Mouse (Mus musculus) R1 (cell line): Measurements from ENCODE around the gene Reln.

Experiments used
- DNase-seq: peaks from one replicate; pipeline ENCODE4 v3.0.0-alpha.2; 2018; ENCODE audit warnings: low read depth, low spot score

Gene Reln

DNA sequence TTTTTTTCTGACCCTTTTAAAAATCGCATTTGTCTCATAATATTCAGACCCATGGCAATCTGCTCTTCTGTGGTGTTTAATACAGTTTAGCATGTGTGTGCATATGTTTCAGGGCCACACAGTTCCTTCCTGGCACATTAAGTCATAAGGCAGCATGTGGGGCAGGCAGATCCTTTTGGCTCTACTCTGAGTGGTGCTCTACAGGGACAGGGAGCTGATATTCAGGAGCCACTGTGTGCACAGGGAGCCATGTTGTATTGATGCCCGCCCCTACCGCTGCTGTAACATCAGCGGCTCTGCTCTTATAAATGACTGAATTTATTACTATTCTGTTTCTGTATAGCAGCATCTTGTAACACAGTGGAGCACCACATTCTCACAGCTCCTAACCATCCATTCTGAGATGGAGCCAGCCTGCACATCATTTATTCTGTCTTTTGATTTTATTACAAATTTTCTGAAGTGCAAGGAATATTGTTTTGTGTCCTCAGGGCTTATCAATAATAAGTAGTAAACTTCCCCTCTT lies 410.3 kb downstream of the Reln start:
- DNase-seq: no peak

DNA sequence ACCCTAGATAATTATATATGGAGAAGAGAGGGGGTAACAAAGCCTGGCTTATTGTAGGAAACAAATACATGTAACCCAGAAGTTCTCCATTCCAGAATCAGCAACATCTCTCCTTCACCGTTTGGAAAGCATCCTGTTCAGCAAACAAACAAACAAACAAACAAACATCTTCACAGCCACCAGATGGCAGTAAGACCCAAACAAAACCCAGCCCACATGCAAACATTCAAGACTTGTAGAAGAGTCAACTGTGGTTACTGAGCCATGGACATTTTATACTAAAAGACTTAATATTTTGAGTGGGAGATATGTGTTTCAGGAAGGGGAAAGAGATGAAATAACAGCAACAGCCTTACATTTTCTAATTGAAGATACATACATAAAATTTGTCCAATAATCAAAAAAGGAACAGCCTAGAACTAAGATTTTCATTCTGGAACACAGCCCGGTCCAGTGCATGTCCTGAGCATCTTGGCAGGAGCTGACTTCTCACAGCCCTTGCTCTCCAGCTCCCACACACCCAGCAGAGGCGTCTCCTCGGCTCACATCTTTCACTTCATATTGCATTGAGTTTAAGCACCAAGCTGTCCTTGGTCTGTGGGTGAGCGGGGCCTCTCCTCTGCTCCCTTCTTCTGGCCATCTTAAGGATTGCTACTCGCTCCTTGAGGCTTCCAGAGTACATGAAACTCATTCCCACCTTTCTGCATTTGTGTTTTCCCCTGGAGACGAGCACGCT lies 411.0 kb downstream of the Reln start:
- peak; percentile 37 for DNase-seq

DNA sequence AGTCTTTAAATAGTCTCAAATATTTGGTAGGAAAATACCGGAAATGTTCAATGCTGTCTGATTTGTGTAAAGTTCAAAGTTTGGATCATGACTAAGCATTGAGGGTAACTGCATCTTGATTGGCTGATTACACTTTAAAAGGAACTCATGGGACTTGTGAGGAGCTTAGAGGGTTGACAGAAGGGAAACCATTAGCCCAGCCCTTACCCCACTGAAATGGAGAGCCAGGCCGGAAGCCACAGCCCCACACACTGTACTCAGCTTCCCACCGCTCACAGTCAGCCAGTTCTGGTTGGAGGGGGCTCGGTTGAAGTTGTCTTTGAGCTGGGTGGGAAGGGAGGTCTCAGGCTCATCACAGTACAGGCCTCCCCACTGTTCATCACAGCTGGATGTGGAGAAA lies 413.4 kb downstream of the Reln start:
- peak; percentile 50 for DNase-seq

DNA sequence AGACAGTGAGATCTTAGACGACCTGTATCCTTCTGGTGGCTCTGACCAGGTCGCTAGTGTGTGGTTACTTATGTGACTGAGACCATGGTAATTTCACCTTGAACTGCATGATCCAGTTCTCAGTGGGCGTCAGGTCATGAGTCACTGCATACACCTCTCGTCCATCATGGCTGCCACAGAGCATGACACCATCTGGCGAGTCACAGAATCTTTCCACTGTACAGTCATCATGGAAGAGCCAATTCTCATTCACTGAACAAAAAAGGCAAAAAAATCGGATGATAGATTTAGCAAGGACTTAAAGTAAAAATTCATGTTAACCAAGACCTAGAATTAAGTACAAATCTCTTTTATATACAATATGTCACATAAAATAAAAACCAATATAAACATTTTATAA lies 424.2 kb downstream of the Reln start:
- DNase-seq: no peak

DNA sequence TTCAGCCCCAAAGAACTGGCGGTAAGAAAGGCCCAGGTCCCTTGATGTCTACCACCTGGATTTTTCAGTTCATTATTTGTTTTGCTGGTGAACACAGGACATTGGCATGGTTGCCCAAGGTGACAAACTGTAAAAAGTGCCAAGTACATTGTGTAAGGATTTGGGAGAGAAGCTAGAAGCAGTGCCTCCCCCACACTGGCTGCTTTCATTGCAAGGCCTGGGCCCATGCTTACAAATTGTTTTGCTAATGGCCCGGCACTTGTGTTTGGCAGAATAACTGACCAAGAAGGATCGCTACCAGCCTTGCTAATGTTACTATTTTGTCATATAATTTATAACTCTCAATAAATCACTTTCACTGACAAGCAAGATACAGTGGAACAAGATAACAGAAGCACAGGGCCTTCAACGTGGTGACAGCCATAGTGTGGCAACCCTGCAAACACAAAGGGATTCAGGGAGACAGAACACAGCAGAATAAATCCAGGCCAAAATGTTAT lies 425.2 kb downstream of the Reln start:
- DNase-seq: no peak

DNA sequence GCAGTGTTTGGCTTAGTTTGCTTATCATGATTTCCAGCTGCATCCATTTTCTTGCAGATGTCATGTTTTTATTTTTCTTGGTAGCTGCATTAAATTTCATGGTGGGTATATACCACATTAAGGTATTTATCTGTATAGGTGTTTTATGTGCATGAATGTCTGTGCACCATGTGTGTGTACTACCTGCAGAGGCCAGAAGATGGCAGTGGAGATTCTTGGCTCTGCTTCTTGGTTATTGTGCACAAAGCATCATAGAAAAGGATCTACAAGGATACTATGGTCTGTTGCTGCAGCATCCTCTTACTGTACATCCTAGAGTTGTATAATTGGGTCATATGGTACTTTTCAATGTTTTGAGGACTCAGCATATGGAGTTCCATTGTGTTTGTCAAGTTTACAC lies 428.5 kb downstream of the Reln start:
- DNase-seq: peak; percentile 66

DNA sequence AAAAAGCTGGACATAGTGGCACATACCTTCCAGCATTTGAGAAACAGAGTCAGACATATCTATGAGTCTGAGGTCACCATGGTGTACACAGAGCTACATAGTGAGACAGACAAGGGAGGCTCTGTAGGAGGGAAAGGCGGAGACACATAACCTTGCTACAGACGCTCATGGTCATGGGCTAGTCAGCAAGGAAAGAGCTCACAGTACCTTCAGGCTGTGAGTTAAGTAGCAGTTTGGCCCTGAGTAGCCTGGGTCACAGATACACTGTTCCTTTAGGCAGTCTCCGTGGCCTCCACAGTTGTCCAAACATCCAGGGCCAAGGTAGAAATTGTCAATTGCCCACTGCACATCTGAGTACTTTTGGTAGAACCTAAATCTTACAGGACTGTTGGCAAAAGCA lies 429.7 kb downstream of the Reln start:
- DNase-seq: no peak

DNA sequence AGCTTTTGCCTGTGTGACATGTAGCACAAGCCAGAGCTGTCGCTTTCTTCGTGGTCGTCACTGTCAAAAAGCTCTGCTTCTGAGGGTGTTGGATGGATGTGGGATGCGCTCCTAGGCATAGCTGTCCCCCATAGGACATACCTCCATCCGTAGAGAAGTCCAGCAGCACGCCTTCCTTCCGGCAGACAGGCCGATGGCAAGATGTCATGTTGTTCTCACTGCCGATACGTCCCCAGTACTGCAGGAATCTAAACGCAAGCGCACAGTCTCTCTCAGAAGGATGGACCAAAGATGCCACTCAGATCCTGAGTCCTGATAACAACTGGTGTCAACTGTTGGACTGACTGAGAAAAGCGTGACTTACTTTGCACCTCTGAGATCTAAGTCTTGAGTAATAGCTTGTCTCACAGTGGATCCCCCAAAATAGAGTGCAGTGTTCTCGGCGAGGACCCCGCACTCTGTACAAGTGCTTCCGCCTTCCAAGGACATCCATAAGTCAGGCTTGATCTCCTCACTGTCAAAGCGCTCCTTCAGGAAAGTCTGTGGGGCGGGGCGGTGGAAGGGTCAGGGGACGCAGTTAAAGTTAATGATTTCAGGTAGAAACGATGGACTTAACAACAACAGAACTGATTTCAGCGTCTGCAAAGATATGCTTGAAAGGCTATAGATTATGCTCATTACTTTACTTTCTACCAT lies 431.5 kb downstream of the Reln start:
- no peak for DNase-seq

DNA sequence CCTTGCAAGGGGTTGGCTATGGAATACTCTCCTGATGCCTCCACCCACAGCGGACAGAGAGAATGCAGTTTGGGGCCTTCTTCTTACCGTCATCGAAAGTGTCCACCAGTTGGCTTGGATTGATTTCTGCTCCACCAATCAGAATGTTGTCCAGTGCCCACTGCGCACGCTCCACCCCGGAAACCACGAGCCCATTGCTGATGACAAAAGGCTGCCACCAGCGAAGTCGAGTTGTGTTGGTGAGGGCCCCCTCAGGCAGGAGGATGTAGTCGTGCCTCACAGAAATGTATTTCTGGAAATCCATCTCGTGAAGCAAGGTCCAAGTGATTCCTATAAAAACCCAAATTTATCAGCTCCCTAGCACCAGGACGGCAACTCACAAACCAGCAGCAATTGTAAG lies 433.8 kb downstream of the Reln start:
- DNase-seq: peak; percentile 45

DNA sequence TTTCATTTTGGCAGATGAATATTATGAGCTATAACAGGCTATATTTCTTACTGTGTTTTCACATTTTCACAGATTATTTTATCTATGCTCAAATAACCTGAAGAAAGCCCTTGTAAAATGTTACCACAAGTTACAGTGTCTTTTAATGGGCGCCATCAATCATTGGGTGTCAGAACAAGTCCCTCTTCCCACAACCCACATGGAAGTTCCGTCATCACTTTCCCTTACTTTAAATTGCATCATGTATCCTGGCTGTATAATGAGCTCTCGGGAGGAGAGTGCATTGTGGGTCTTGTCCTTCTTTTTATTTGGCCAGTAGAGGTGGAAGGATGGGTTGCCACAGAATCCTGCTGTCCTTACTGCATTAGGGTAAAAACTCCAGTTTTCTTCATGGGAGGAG lies 434.8 kb downstream of the Reln start:
- DNase-seq: no peak

DNA sequence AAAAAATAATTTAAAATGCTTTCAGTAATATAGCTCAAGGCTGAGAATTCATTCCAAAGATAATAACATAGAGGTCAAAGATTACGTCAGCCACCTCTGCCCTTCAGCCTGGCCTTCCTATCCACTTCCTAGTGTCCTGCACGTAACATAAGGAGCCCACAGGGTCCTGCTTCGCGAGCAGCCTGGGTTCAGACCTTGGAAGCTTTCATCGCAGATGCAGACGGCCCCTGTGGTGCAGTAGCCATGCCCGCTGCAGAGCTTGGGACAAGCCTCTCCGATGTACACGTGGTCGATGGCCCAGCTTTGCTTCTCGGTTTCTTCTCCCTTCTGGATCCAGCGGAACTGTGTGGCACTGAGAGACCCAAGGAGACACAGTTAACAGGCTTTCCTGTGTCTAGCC lies 443.1 kb downstream of the Reln start:
- no peak for DNase-seq

DNA sequence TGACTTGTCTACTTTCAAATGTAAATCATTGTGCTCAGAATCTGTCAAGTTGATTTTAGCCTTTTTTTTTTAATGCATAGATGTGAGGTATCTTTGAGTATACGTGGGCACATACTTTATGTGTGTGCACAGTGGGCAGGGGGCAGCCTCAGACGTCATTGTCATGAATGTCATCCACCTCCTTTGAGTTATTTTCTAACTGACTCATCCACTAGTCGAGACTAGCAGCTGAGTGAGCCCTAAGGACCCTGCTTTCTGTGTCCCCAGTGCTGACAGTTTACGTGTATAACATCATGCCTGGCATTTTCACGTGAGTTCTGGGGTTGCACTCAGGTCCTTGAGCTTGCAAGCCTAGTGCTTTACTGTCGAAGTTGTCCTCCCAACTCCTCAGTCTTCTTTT lies 443.6 kb downstream of the Reln start:
- no peak for DNase-seq

DNA sequence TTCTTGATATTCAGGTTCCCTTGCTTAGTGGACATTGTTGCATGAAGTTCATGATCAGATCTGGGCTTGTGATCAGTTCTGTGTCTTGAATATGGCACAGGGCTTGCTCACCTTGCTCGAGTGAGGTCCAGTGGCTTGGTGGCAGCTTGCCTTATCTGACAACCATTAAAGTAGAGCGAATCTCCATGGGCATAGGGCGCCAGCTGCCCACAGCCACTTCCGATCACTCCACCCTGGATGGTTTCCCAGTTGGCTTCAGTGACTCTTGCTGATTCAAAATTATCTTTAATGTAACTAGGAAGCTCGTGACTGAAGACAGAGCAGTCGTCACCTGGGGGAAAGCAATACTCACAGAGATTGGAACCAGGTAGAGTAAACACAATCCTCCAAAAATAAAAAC lies 445.6 kb downstream of the Reln start:
- DNase-seq: no peak

DNA sequence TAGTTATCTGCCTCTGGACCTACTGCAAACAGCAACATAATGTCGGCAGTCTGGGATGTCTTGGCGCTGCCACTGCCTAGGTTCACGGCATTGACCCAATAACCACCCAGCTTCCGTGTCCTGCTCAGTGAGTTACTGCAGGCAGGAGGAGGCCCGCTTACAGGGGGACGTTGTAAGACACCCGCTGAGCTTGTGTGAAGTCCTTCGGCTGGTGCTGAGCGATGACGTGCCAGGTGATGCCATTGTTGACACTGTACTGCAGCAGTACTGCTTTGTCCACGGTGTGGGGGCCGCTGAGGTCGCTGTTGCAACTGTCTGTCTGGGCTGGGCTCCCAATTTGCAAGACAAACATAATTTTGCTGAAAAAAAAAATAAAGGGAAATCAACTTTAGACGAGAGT lies 447.9 kb downstream of the Reln start:
- no peak for DNase-seq

DNA sequence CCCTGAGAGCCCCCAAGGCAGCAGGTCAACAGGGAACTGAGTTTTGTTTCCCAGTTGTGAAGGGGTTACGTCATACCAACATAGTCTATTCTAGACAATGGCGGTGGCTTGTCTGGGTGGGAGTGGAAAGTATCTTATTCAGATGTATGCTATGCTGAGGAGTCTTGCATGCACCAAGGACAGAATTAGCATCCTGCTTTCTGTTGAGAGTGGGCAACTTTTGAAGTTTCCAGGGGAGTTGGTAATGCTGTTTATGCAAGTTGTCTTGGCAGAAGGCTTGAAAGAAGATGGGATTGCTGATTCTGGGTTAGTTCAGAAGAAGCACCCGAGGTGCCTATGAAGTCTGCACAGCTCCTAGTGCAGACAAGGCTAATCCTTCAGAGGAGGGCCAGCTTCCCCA lies 450.3 kb downstream of the Reln start:
- DNase-seq: no peak

DNA sequence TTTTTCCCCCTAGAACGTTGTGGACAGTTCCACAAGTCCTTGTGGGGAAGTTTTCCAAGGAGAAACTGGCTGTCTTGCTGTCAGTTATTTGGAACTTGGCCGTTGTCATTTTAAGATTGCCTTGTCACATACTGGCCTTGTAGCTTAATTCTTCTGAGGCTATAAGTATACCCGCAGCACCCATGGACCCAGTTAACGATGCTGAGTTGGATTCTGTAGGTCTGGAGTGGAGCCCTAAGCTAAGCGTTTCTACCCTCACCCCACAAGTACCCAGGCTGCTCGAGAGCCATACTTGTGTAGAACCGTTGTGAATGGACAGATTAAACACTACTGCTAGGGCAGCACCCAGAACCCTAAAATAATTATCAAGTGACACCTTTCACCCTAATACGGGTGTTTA lies 477.8 kb downstream of the Reln start:
- DNase-seq: no peak

DNA sequence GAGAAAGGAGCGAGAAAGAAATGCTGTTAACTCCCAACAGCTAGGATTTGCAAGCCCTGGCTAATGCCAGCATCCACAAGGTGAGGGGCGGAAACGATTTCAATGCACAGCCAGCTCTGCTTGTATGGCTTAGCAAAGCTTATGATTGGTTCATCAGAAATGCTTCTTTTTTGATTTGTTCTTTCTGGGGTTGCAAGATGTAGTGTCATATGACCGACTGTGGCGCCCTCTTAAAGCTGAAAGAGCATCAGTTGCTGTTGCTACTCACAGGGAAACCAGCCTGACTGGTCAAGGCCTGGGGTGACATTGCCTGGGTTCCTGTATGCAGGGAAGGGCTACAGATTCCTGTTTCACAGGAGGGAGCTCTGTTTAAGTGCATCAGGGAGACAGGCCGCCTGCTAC lies 478.2 kb downstream of the Reln start:
- peak; percentile 60 for DNase-seq

DNA sequence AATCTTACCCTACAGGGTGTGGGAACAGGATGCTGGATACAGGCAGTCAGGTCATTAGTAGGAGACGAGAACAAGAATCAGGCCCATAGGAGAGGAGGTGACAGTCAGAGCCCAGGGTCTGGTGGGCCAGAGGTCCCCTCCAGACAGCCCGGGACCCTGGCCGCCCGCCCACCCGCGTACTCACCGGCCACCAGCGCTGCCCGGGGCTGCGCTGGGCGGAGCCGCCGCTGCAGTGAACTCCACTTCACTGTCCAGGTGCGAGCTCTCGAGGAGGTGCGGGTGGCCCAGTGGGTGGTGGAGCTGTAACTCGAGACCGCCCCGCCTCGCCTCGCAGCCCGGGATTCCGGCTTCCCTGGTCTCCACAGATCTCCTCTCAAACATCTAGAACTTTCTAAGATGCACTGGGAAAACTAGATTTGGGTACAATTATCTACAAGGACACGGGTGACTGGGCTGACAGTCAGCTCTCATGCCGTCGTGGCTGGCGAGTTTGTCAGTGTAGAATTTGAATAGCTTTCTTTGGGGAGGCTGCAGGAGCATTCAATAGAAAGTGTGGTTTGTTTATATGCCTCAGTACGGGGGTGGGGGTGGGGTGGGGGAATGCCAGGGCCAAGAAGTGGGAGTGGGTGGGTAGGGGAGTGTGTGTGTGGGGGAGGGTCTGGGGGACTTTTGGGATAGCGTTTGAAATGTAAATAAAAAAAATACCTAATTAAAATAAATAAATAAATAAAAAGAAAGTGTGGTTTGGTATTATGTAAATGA lies 479.0 kb downstream of the Reln start, which contains the start of gene Slc26a5:
Slc26a5 (minus strand) TSS at position 259 of the 762 bp plus-strand sequence.
- peak; percentile 52 for DNase-seq

DNA sequence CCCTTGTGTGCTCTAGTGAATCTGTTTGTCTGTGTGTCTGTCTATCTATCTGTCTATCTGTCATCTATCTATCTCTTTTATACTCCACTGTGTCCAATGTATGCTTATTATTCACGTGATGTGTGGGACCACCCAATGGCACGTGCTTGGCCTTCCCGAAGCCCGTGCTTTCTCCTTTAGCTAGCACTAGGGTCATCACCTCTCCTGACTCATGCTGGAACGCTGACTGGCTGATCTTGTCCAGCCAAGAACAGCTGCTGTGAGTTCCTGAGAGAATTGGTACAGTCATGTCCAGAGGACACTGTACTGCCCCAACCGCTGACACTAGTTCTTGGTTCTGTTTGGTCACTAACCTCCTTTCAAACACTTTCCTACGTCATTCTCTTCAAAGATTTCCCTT lies 485.8 kb downstream of the Reln start:
- DNase-seq: no peak

DNA sequence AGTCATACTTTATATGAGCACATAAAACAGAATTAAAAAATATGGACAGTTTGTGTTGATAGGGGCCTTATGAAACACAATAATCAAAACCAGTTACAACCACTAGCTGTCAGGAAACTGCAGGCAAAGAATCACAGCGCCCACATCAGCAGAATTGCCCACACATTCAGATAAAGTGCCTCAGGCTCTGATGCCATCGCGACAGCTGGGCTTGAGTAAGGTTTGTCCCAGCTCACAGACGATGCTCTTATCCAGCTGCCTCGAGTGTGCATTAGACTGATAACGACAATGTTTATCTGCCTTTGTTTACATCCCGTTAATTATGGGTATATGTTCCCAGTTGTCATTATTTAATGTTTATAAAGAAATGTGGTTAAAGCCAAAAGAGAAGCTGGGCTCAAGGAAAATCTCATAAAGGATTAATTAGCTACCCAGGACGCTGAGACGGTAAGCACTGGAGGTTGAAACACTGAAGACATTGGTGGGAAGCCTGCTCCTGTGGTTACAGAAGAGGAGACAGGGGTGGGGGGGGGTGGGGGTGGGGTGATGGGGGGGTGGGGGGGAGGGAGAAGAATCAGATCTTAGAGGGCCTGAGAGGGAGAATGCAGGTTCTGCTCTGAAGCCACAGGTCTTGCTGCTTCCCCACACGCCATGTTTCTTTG lies 492.7 kb downstream of the Reln start:
- DNase-seq: no peak

DNA sequence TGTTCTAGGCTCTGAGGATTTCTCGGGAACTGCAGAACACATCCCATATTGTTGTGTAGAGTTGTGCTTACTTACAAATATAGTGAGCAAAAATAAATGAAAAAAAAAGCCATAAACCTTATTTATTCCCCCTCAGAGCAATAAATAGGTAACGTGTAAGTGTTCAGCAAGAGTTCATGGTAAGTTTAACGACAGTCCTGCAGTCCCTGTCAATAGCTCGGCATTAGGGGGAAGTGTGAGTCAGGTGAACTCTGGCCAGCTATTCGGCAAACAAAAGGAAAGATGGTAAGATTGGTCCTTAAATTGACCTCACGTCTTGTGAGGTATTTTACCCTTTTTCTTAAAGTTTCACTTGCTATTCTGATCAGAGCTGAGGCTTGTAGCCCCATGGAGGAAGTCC lies 497.1 kb downstream of the Reln start:
- no peak for DNase-seq
